Mouse (Mus musculus): Measurements from ENCODE around the gene Grtp1. TPM values are rescaled to one million over a fixed set of nuclear protein-coding genes. Genes with fewer than 3 reads are reported as not detected.
"Not testable (repeated sequence)": the region's sequence is repeated elsewhere in the genome, so short reads cannot be mapped to it uniquely, and the experiment has no call there.

The Grtp1 gene
- polyA plus RNA-seq, 1 experiment: 1.6 TPM

DNA sequence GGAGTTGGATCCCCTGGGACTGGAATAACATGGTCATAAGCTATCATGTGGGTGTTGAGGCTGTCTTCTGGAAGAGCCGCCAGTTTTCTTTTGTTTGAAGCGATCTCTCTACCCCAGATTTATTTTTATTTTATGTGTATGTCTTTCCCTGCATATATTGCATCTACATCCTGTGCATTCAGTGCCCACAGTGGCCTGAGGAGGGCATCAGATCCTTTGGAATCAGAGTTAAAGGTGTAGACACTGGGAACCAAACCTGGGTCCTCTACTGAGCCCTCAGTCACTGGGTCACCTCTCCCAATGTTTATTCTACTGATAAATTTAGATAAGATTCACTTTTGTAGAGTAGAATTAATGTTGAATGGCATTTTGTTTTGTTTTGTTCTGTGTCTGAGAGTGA lies 51.1 kb downstream of the Grtp1 start:
- H3K27ac ChIP-seq (ENCODE audit: control insufficient read depth, insufficient read depth, low read depth, low read length): no peak overlapping the region
- no peaks in the 10 kb centered on the region for H3K4me1 ChIP-seq (ENCODE audit: control insufficient read depth, insufficient read depth, low read length)
- H3K27me3 ChIP-seq (ENCODE audit: control insufficient read depth, insufficient read depth, low read length): no peaks in the 10 kb centered on the region
- no peak overlapping the region for H3K4me3 ChIP-seq (ENCODE audit: control insufficient read depth, low read depth, low read length)
- peaks cover 3% of the 10 kb centered on the region; the same call in 1 of the 2 replicates for H3K36me3 ChIP-seq (ENCODE audit: control insufficient read depth, insufficient read depth, low read length)
- TF ChIP-seq POLR2A (IDR thresholded peaks at IDR 0.05; ENCODE audit: control insufficient read depth, low read depth, low read length) (no peak), CTCF (IDR thresholded peaks at IDR 0.05; ENCODE audit: control insufficient read depth, insufficient read depth, insufficient replicate concordance, low read depth, low read length) (no peak)

DNA sequence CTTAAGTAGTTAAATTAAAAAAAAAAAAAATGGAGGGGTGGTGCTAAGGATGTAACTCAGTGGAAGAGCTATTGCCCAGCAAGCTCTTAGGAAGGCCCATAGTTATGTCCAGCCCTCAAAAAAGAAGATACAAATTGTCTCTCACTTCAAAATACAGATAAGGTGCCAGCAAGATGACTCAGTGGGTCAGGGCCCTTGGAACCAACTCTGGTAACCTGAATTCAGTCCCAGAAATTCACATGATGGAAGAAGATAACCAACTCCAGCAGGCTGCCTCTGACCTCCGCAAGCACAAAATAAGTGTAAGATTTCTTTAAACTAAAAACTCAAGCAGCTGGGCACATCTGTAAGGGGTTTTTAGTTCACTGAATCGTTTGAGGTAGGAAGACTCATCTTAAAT lies 51.9 kb downstream of the Grtp1 start:
- no peak overlapping the region for H3K4me3 ChIP-seq (ENCODE audit: control insufficient read depth, low read depth, low read length)
- peaks cover 4% of the 10 kb centered on the region for H3K36me3 ChIP-seq (ENCODE audit: control insufficient read depth, insufficient read depth, low read length)
- no peaks in the 10 kb centered on the region for H3K4me1 ChIP-seq (ENCODE audit: control insufficient read depth, insufficient read depth, low read length)
- no peaks in the 10 kb centered on the region for H3K27me3 ChIP-seq (ENCODE audit: control insufficient read depth, insufficient read depth, low read length)
- no peak for TF ChIP-seq POLR2A (IDR thresholded peaks at IDR 0.05; ENCODE audit: control insufficient read depth, low read depth, low read length)
- H3K27ac ChIP-seq (ENCODE audit: control insufficient read depth, insufficient read depth, low read depth, low read length): no peak overlapping the region

DNA sequence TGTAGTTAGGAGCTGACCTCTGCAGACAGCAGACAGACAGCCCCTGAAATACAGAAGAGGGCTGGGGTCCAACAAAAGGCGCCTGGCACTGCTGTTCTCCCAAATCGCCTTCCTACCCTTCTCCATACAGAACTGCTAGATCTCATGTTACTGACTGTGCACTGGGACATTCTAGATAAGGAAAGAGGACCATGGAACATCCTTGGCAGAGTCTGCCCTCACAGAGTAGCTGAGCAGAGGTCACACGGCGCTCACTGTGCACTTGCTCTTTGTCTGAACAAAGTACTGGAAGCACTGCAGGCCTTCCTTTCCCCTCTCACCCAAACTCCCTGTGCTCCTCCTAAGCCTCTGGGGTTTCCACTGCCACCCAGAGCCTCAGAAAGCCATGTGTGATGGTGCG lies 58.7 kb downstream of the Grtp1 start:
- no peaks in the 10 kb centered on the region for H3K27me3 ChIP-seq (ENCODE audit: control insufficient read depth, insufficient read depth, low read length)
- H3K27ac ChIP-seq (ENCODE audit: control insufficient read depth, insufficient read depth, low read depth, low read length): no peak overlapping the region
- no peak overlapping the region for H3K4me3 ChIP-seq (ENCODE audit: control insufficient read depth, low read depth, low read length)
- TF ChIP-seq CTCF (IDR thresholded peaks at IDR 0.05; ENCODE audit: control insufficient read depth, insufficient read depth, insufficient replicate concordance, low read depth, low read length) (no peak), POLR2A (IDR thresholded peaks at IDR 0.05; ENCODE audit: control insufficient read depth, low read depth, low read length) (no peak)
- peaks cover 11% of the 10 kb centered on the region for H3K36me3 ChIP-seq (ENCODE audit: control insufficient read depth, insufficient read depth, low read length)
- H3K4me1 ChIP-seq (ENCODE audit: control insufficient read depth, insufficient read depth, low read length): no peaks in the 10 kb centered on the region

DNA sequence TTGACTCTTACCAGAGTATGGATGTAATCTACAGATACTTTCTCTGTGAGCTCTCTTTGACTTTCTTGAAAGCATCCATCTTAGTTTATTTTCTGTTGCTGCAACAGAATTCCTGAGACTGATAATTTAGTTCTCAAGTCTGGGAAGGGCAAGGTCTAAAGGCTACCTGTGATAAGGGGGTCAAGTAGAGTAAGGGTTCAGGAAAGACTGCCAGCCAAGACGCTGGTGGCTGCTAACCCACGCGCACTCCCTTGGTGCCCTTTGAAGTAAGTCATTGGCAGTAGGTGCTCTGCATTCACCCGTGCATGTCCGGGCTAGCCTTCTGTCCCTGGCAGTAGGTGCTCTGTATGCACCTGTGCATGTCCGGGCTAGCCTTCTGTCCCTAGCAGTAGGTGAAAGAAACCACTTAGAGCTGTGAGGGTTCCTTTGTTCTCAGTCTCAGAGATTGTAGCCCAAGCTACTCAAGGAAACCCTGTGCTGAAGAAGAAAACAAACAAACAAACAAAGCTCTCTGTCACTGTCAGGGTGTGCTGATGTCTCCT lies 60.7 kb downstream of the Grtp1 start:
- Histone ChIP-seq H3K27ac (ENCODE audit: control insufficient read depth, insufficient read depth, low read depth, low read length) (no peak overlapping the region), H3K36me3 (ENCODE audit: control insufficient read depth, insufficient read depth, low read length) (peaks cover 11% of the 10 kb centered on the region), H3K4me3 (ENCODE audit: control insufficient read depth, low read depth, low read length) (no peak overlapping the region), H3K4me1 (ENCODE audit: control insufficient read depth, insufficient read depth, low read length) (no peaks in the 10 kb centered on the region), H3K27me3 (ENCODE audit: control insufficient read depth, insufficient read depth, low read length) (no peaks in the 10 kb centered on the region)
- TF ChIP-seq POLR2A (IDR thresholded peaks at IDR 0.05; ENCODE audit: control insufficient read depth, low read depth, low read length) (no peak), CTCF (IDR thresholded peaks at IDR 0.05; ENCODE audit: control insufficient read depth, insufficient read depth, insufficient replicate concordance, low read depth, low read length) (no peak)

DNA sequence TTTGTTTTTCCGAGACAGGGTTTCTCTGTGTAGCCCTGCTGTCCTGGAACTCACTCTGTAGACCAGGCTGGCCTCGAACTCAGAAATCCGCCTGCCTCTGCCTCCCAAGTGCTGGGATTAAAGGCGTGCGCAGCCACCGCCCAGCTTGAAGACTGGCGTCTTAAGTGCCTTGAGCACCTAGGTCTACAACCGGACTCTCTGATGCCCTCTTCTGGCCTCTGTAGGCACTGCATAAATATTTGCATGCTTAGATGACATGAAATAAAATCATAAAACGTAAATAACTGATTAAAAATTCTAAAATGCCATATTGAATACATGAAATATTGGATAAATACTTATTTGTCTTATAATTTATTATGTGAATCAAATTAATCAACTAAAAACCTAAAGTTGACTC lies 68.2 kb downstream of the Grtp1 start:
- H3K36me3 ChIP-seq (ENCODE audit: control insufficient read depth, insufficient read depth, low read length); H3K4me1 ChIP-seq (ENCODE audit: control insufficient read depth, insufficient read depth, low read length); H3K4me3 ChIP-seq (ENCODE audit: control insufficient read depth, low read depth, low read length); H3K27ac ChIP-seq (ENCODE audit: control insufficient read depth, insufficient read depth, low read depth, low read length); H3K27me3 ChIP-seq (ENCODE audit: control insufficient read depth, insufficient read depth, low read length): not testable (repeated sequence)

DNA sequence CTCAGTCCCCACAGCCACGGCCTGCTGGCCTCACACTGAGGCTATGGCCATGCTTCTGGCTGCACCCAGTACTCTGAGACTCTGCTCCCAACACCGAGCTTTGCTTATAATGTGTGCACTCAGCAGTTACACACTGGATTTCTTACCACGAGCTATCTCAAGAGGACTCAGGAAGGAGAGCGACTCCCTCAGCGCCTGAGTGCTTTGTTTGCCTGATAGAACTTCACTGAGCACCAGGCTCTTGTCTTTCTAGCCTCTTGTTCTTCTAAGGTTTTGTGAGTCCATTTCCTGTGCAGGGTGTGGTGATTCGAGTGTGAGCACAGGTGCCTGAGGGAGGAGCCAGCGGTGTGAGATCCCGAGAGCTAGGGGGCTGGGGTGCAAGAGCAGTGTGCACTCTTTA lies 75.5 kb downstream of the Grtp1 start:
- Histone ChIP-seq H3K27me3 (ENCODE audit: control insufficient read depth, insufficient read depth, low read length) (no peaks in the 10 kb centered on the region), H3K36me3 (ENCODE audit: control insufficient read depth, insufficient read depth, low read length) (peaks cover 3% of the 10 kb centered on the region), H3K4me3 (ENCODE audit: control insufficient read depth, low read depth, low read length) (no peak overlapping the region), H3K4me1 (ENCODE audit: control insufficient read depth, insufficient read depth, low read length) (no peaks in the 10 kb centered on the region), H3K27ac (ENCODE audit: control insufficient read depth, insufficient read depth, low read depth, low read length) (no peak overlapping the region)
- no peak for TF ChIP-seq CTCF (IDR thresholded peaks at IDR 0.05; ENCODE audit: control insufficient read depth, insufficient read depth, insufficient replicate concordance, low read depth, low read length)
- TF ChIP-seq POLR2A (IDR thresholded peaks at IDR 0.05; ENCODE audit: control insufficient read depth, low read depth, low read length): no peak

DNA sequence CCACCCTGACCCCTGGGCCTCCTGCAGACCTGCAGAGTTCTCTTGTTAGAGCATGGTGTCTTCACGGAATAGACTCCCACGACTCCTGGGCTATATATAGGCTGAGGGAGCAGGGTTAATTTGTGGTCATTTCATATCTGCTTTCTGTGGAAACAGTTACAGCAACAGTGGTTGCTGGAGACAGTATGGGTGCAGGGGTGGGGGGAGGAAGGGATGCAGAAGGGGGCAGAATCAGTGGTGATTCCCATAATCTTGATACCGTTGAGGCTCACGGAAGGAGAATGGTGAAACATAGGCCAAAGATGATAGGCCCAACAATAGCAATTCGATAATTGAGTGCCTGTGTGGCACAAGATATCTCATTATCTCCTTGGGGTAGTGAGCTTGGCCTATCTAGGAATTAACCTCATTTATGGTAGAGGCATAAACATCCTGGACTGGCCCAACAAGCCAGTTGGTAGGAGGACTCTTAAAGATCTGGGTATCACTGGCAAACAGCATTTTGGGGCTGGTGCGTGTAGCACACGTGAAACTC lies 77.5 kb downstream of the Grtp1 start:
- H3K27ac ChIP-seq (ENCODE audit: control insufficient read depth, insufficient read depth, low read depth, low read length): no peak overlapping the region
- H3K4me1 ChIP-seq (ENCODE audit: control insufficient read depth, insufficient read depth, low read length): no peaks in the 10 kb centered on the region
- peaks cover 4% of the 10 kb centered on the region for H3K36me3 ChIP-seq (ENCODE audit: control insufficient read depth, insufficient read depth, low read length)
- no peaks in the 10 kb centered on the region for H3K27me3 ChIP-seq (ENCODE audit: control insufficient read depth, insufficient read depth, low read length)
- H3K4me3 ChIP-seq (ENCODE audit: control insufficient read depth, low read depth, low read length): no peak overlapping the region
- no peak for TF ChIP-seq CTCF (IDR thresholded peaks at IDR 0.05; ENCODE audit: control insufficient read depth, insufficient read depth, insufficient replicate concordance, low read depth, low read length)
- no peak for TF ChIP-seq POLR2A (IDR thresholded peaks at IDR 0.05; ENCODE audit: control insufficient read depth, low read depth, low read length)

Other genes starting within 250 kb of the Grtp1 start
- gene F7, start 174.6 kb downstream of the Grtp1 start, polyA plus RNA-seq (2012; rRNA removed): 1.9 and 2.0 TPM in 2 replicates
- gene F10, start 163.3 kb downstream of the Grtp1 start, polyA plus RNA-seq (2012; rRNA removed): 0.86 and 1.0 TPM in 2 replicates
- gene Proz, start 139.7 kb downstream of the Grtp1 start, polyA plus RNA-seq (2012; rRNA removed): 0.07 and 0.18 TPM in 2 replicates
- gene Pcid2, start 95.2 kb downstream of the Grtp1 start, polyA plus RNA-seq (2012; rRNA removed): 54.1 and 61.8 TPM in 2 replicates
- 65.5 and 68.3 TPM in 2 replicates for gene Cul4a, start 95.0 kb downstream of the Grtp1 start, polyA plus RNA-seq (2012; rRNA removed)
- gene Lamp1, start 41.5 kb downstream of the Grtp1 start, polyA plus RNA-seq (2012; rRNA removed): 583 and 634 TPM in 2 replicates
- 0.06 TPM in 1 of 2 replicates, not detected in the other for gene Adprhl1, start 53.5 kb upstream of the Grtp1 start, polyA plus RNA-seq (2012; rRNA removed)
- gene Dcun1d2, start 87.5 kb upstream of the Grtp1 start, polyA plus RNA-seq (2012; rRNA removed): 5.4 and 5.6 TPM in 2 replicates
- 11.5 and 14.2 TPM in 2 replicates for gene Tmco3, start 87.6 kb upstream of the Grtp1 start, polyA plus RNA-seq (2012; rRNA removed)
- 42.0 and 44.9 TPM in 2 replicates for gene Tfdp1, start 138.1 kb upstream of the Grtp1 start, polyA plus RNA-seq (2012; rRNA removed)
- gene Atp4b, start 196.2 kb upstream of the Grtp1 start, polyA plus RNA-seq (2012; rRNA removed): 0.10 TPM in 1 of 2 replicates, not detected in the other
- gene Grk1, start 204.5 kb upstream of the Grtp1 start, polyA plus RNA-seq (2012; rRNA removed): 0.01 and 0.04 TPM in 2 replicates
- 4.0 TPM in 2 replicates for gene Tmem255b, start 234.6 kb upstream of the Grtp1 start, polyA plus RNA-seq (2012; rRNA removed)

Measured in testis, adult 2 months (tissue).